Mouse (Mus musculus): ENCODE measurements around the gene Kif5a. TPM values are rescaled to one million over a fixed set of nuclear protein-coding genes. Genes with fewer than 3 reads are reported as not detected.

The Kif5a gene
- polyA plus RNA-seq, 1 experiment from 2014 or later, result 103 TPM

DNA sequence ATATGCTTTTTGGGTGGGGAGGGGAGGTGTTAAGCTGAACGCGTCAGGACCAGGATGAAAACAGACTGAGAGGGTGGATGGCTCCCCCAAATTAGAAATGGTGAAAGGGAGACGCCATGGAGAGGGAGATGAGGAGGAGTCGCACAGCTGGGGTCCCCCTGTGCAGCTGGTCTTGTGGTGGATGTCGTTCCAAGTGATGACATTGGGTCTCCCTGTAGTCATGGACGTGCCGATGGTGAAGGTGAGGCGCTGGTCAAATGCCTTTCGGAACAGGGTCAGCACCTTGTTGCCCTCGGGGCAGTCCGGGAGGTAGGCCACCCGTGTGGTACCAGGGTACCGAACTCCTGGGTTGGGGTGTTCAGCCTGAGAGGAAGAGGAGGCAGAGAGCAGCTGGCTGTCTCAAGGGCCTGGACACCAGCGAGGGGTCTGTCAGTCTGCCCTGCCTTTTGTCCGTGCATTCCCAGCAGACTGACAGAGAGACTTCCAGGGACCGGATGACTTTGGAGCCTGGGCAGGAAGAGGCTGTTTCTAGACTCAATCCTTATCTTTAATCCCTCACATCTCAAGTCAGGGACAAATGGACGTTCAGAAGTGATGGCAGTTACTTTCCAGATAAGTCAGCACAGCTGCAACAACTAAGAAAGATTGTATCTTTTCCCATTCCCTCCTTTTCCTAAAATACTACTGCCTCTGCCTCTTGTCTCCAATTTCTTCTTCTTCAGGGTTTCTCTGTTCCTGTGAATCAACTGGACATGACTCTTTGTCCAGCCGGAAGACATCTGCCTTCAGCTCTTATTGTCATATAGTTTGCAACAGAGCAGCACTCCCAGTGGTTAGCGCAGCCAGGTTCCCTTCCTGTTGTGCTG, 71.7 kb downstream of the Kif5a start:
- Histone ChIP-seq H3K9me3 (no peaks in the 10 kb centered on the region), H3K27me3 (replicated peaks) (no peaks in the 10 kb centered on the region), H3K9ac (no peak overlapping the region), H3K36me3 (replicated peaks) (peaks cover 15% of the 10 kb centered on the region), H3K4me2 (no peak overlapping the region), H3K4me1 (peaks cover 44% of the 10 kb centered on the region), H3K4me3 (no peak overlapping the region), H3K27ac (no peak overlapping the region)
- WGBS, result 75% methylated on average over 19 of the region's 19 CpGs
- no peak for ATAC-seq (replicated peaks)

DNA sequence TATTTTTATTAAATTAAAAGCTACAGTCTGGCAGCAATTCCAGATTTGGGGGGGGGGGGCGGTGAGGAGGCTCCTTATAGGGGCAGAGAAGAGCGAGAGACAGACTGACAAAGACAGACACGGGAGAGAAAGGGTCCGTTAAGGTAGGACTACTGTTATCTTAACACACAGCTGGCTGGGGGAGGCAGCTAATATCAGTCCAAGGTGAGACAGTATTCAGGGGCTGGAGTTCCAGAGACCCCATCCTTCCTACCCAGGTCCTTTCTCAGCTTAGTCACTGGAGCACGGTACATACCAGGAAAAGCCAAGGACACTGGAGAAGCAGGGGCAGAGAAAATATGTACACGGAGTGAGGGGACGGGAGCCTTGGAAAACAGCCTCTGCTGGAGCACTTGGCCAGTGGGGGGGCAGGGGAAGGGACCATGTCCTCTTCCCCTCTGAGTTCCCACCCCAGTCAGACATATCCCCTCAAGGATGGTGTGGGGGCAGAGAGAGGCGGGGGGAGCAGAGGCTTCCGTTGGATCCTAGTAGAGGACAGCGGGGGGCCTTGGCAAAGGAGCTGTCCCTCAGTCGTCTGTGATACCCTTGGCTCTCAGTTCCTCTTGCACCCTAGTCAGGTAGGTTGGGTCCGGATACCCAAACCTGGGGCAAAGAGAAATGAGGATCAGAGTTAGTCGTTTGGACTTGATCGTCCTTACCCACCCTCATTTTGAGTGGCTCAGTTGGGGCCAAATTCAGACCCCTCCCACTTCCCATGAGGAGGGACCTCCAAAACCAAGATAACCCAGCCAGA, 72.6 kb downstream of the Kif5a start:
- H3K9me3 ChIP-seq, result no peaks in the 10 kb centered on the region
- peaks cover 15% of the 10 kb centered on the region for H3K36me3 ChIP-seq (replicated peaks)
- H3K4me1 ChIP-seq, result peaks cover 38% of the 10 kb centered on the region
- H3K4me2 ChIP-seq, result peak overlapping the region; percentile 99; the same call in 1 of the 2 replicates
- H3K27ac ChIP-seq, result no peak overlapping the region
- H3K9ac ChIP-seq, result no peak overlapping the region
- ATAC-seq (replicated peaks), result no peak
- 35% methylated on average over 14 of the region's 14 CpGs for WGBS
- H3K4me3 ChIP-seq, result no peak overlapping the region
- H3K27me3 ChIP-seq (replicated peaks), result no peaks in the 10 kb centered on the region

DNA sequence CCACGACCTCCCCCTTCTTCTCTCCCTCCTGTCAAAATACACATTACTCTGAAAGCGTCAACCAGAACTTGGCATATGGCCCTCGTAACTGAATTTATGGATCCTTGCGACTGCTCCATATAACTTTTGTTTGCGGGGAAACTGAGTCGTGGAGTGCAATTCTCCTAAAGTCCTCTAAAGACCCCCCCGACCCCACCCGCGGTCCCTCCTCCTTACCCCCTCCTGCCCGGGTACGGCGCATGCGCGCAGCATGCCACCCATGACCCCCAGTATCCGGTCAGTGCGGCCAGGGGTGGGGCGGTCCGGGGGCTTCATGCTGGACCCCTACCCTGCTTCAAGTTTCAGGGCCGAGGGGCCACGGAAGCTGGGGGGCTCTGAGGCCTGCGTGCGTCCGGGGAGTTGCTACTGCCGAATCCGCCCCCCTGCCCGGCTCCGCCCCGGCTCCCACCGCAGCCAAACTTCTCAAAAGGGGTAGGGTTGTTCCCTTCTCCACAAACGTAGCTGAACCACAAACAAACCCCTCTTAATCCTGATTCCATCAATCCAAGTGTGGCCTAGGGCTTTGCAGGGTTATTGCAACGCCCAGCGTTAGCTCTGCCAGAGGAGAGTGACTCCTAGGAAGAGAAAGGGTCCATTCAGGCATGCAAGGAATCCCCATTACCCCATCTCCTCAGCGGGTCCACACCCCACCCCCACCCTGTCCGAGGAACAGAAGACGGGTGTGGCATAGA, 73.3 kb downstream of the Kif5a start, which contains the start of gene Arhgef25:
Gene Arhgef25 (minus strand): TSS at position 433 of the 731 bp plus-strand sequence.
- Histone ChIP-seq H3K4me1 (peaks cover 34% of the 10 kb centered on the region), H3K9me3 (no peaks in the 10 kb centered on the region), H3K36me3 (replicated peaks) (peaks cover 15% of the 10 kb centered on the region), H3K4me3 (peak within 1 kb of the TSS; percentile 71), H3K9ac (peak within 1 kb of the TSS; percentile 79), H3K27me3 (replicated peaks) (no peaks in the 10 kb centered on the region), H3K27ac (peak within 1 kb of the TSS; percentile 74; the same call in 1 of the 2 replicates), H3K4me2 (peak within 1 kb of the TSS; percentile 99)
- WGBS, result 1% methylated on average over 34 of the region's 35 CpGs
- 0 out of 2 replicates have a peak, but pooled peaks have one; percentile 5 for ATAC-seq (replicated peaks)

DNA sequence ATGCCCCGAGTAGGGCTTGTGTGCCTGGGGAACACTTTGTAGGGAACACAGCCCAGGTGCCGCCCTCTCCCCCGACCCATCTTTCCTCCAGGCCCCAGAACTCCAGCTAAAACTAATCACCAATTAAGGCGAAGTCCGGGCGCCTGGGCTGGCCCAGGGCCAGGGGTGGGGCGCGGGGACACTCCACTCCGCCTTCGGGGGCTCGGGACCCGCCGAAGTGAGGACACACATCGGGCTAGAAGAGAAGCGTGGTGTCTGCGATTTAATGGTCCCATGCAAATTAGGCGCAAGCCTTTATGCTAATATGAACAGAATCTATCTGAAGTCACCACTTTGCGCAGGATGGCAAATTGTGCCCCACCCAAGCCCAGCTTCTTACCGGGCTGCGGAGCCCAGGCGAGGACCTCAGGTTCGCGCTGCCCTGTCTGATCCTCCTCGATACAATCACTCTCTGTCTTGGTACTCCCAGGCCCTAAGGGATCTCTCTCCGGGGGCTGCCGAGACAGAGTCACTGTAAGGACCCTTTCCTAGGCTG, 74.0 kb downstream of the Kif5a start:
- 2% methylated on average over 26 of the region's 26 CpGs for WGBS

DNA sequence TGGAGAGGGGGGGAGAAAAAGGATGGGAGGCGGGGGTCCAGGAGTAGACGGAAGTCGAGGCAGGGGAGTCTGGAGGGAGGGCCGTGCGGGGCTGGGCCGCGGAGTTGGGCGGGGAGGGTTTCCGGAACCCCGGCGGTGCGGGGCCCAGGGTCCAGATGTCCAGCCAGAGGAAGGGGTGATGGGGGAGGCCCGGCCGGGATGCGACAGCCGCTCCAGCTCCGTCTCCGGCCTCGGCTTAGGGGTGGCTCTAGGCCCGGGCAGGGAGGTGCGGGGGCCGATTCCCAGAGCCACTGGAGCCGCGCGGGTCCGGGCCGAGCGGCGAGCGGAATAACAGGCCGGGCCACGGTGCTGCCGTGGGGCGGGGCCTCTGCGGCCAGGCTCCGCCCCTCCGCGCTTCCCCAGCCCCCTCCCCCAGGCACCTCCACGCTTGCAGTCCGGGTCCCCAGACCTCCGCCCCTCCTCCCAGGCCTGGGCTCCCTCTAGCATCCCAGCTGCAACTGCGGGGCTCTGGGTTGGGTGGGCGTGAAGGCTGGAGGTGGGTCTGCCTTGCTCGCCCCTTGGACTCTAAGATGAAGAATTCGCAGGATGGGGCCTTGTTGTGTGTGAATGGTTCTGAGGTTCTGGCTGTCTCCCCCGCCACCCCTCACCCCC, 74.6 kb downstream of the Kif5a start:
- H3K27me3 ChIP-seq (replicated peaks), result no peaks in the 10 kb centered on the region
- peak; percentile 81 for ATAC-seq (replicated peaks)
- peak overlapping the region; percentile 74 for H3K27ac ChIP-seq
- peak overlapping the region; percentile 99 for H3K4me2 ChIP-seq
- peak overlapping the region; percentile 71 for H3K4me3 ChIP-seq
- H3K36me3 ChIP-seq (replicated peaks), result peaks cover 15% of the 10 kb centered on the region
- peaks cover 35% of the 10 kb centered on the region for H3K4me1 ChIP-seq
- no peaks in the 10 kb centered on the region for H3K9me3 ChIP-seq
- under 1% methylated on average over 37 of the region's 46 CpGs for WGBS
- H3K9ac ChIP-seq, result peak overlapping the region; percentile 79

More for the DNA sequence above, 74.0 kb downstream of the Kif5a start:
- peak overlapping the region; percentile 74; the same call in 1 of the 2 replicates for H3K27ac ChIP-seq
- peaks cover 30% of the 10 kb centered on the region for H3K4me1 ChIP-seq
- H3K4me3 ChIP-seq, result peak overlapping the region; percentile 71
- peaks cover 15% of the 10 kb centered on the region for H3K36me3 ChIP-seq (replicated peaks)
- H3K9me3 ChIP-seq, result no peaks in the 10 kb centered on the region
- H3K4me2 ChIP-seq, result peak overlapping the region; percentile 99
- H3K27me3 ChIP-seq (replicated peaks), result no peaks in the 10 kb centered on the region
- H3K9ac ChIP-seq, result peak overlapping the region; percentile 79
- ATAC-seq (replicated peaks), result peak; percentile 12; the same call in 1 of the 2 replicates

DNA sequence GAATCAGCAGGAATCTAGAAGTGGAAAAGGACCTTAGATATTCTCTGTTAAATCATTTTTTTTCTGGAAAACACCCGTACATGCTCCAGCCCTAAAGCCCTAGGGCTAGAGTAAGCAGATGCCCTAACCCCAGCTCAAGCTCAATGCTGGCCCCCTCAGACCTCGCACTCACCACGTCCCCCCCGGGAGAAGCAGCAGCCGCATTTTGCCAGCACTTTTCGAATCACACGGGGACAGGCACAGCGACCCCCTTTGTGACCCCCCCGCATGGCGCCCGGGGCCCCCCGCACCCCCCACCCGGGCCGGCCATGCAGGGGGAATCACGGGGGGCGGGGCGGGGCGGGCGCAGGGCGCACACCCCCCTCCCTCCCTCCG, 75.1 kb downstream of the Kif5a start:
- H3K4me1 ChIP-seq, result peaks cover 39% of the 10 kb centered on the region
- WGBS, result under 1% methylated on average over 19 of the region's 21 CpGs
- H3K36me3 ChIP-seq (replicated peaks), result peaks cover 14% of the 10 kb centered on the region
- no peaks in the 10 kb centered on the region for H3K9me3 ChIP-seq
- peak overlapping the region; percentile 74 for H3K27ac ChIP-seq
- H3K4me2 ChIP-seq, result peak overlapping the region; percentile 99
- peak; percentile 31; the same call in 1 of the 2 replicates for ATAC-seq (replicated peaks)
- peak overlapping the region; percentile 79 for H3K9ac ChIP-seq
- H3K4me3 ChIP-seq, result peak overlapping the region; percentile 71
- peaks cover 3% of the 10 kb centered on the region; the same call in 1 of the 2 replicates for H3K27me3 ChIP-seq (replicated peaks)

DNA sequence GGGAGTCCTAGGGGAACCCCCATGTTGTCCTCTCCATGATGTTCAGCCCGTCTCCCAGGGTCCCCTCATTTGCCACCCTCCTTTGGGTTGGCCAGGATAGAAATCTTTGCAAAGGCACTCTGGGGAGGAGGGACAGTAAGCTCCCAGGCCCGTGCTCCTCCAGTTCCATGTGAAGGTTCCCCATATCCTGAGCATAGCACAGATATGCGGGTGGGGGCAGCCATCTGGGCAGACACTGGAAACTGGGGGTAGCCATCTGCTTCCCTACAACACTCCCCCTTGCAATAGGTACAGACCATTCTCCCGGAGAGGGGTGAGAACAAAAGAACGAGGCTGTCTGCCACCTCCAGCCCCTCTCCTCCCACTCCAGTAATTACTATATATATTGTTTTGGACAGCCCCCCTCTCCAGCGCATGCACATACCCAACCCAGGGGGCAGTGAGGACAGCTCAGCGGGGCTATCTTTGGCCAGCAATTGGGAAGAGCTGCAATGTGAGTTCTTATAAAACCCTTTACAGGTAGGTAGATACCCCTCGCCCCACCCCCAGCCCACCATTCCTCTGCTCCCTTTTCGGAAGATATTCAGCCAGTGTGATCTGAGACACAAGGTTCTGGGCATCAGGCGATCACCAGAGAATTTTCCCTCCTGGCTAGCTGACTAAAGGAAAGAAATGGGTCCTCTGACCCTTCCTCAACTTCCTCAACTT, 75.6 kb downstream of the Kif5a start:
- no peaks in the 10 kb centered on the region for H3K9me3 ChIP-seq
- WGBS, result 35% methylated on average over 10 of the region's 10 CpGs
- peaks cover 39% of the 10 kb centered on the region for H3K4me1 ChIP-seq
- peak overlapping the region; percentile 99 for H3K4me2 ChIP-seq
- H3K27ac ChIP-seq, result no peak overlapping the region
- peak overlapping the region; percentile 79; the same call in 1 of the 2 replicates for H3K9ac ChIP-seq
- peaks cover 9% of the 10 kb centered on the region for H3K36me3 ChIP-seq (replicated peaks)
- H3K27me3 ChIP-seq (replicated peaks), result peaks cover 5% of the 10 kb centered on the region; the same call in 1 of the 2 replicates
- no peak for ATAC-seq (replicated peaks)
- H3K4me3 ChIP-seq, result peak overlapping the region; percentile 71

DNA sequence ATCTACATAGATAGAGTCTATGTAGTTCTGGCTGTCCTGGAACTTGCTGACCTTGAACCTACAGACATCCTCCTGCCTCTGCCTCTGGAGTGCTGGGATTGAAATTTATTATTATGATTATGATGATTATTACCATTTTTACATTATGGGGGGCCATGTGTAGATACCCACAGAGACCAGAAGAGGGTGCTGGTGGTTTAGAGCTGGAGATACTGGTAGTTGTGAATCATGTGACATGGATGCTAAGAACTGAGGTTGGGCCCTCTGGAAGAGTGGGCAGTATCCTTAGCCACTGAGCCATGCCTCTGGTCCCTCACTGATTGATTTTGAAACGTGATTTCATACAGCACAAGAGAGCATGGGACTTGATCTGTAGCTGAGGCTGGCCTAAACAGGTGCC, 76.7 kb downstream of the Kif5a start:
- H3K4me1 ChIP-seq, result peaks cover 39% of the 10 kb centered on the region

DNA sequence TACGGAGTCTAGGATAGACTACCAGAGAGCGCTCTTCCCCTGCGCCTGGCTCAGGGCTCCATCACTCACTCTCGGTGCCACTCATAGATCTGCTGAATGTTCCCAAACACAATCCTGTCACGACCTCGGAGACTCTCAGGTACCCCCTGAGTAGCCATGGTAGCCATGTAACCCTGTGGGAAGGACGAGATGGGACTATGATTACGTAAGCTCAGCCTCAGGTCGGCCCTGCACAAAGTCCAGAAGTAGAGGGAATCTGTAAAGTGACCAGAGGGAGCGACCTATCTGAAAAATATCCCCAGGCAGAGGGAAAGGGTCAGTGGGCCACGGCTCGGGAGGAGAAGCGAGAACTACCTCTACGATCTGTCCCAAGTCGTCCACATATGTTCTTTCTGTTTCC, 77.6 kb downstream of the Kif5a start:
- H3K27ac ChIP-seq, result no peak overlapping the region
- WGBS, result 86% methylated on average over 15 of the region's 15 CpGs
- peaks cover 39% of the 10 kb centered on the region for H3K4me1 ChIP-seq
- peaks cover 12% of the 10 kb centered on the region for H3K27me3 ChIP-seq (replicated peaks)
- no peaks in the 10 kb centered on the region for H3K36me3 ChIP-seq (replicated peaks)
- ATAC-seq (replicated peaks), result no peak
- no peak overlapping the region for H3K9ac ChIP-seq
- H3K4me3 ChIP-seq, result no peak overlapping the region
- no peaks in the 10 kb centered on the region for H3K9me3 ChIP-seq
- no peak overlapping the region for H3K4me2 ChIP-seq

More for the DNA sequence above, 76.7 kb downstream of the Kif5a start:
- peaks cover 5% of the 10 kb centered on the region; the same call in 1 of the 2 replicates for H3K27me3 ChIP-seq (replicated peaks)
- H3K36me3 ChIP-seq (replicated peaks), result 0 out of 2 replicates have a peak, but pooled peaks cover 6% of the 10 kb centered on the region
- H3K9me3 ChIP-seq, result no peaks in the 10 kb centered on the region
- ATAC-seq (replicated peaks), result no peak
- H3K4me2 ChIP-seq, result no peak overlapping the region
- no peak overlapping the region for H3K4me3 ChIP-seq
- no peak overlapping the region for H3K9ac ChIP-seq
- no peak overlapping the region for H3K27ac ChIP-seq
- 83% methylated on average over 1 of the region's 1 CpGs for WGBS

DNA sequence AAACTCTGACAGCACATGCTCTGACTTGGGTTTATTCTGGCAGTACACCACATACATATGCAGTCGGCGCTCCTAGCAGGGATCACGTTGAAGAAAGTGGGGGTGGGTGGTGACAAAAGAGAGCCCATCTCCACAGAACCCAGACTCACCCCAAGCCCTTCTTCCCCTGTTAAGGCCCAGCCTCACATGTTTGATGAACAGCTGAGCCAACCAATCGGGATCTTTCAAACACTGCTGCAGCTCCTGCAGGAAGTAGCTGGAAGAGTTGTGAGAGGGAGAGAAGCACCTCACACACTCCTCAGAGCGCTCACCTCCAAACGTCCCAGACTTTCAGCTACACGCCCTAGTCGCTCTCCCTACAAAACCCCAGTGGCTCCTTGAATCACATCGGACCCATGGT, 78.0 kb downstream of the Kif5a start:
- H3K36me3 ChIP-seq (replicated peaks), result no peaks in the 10 kb centered on the region
- H3K4me1 ChIP-seq, result peaks cover 42% of the 10 kb centered on the region
- peaks cover 16% of the 10 kb centered on the region for H3K27me3 ChIP-seq (replicated peaks)
- H3K4me3 ChIP-seq, result no peak overlapping the region
- H3K9ac ChIP-seq, result no peak overlapping the region
- no peak overlapping the region for H3K4me2 ChIP-seq
- no peak for ATAC-seq (replicated peaks)
- H3K9me3 ChIP-seq, result no peaks in the 10 kb centered on the region
- H3K27ac ChIP-seq, result no peak overlapping the region
- WGBS, result 71% methylated on average over 9 of the region's 9 CpGs
